Mouse (Mus musculus) macrophage (primary cell): ENCODE data around the gene Dusp23. TPM values are rescaled to one million over a fixed set of nuclear protein-coding genes. Genes with fewer than 3 reads are reported as not detected.
A peak's percentile ranks its signal among the peaks of the same experiment; 100 is the strongest.

Experiments
- H3K27ac ChIP-seq: fragments of 350-480 bp; formaldehyde crosslinking; 2 replicates; pipeline ENCODE4 v1.9.0; 2021
- H3K36me3 ChIP-seq: fragments of 350-480 bp; formaldehyde crosslinking; 2 replicates; pipeline ENCODE4 v1.9.0; 2021; ENCODE audit errors: inconsistent target
- H3K4me3 ChIP-seq: fragments of 350-480 bp; formaldehyde crosslinking; 2 replicates; pipeline ENCODE4 v1.9.0; 2021; ENCODE audit errors: inconsistent target
- H3K79me2 ChIP-seq: fragments of 350-480 bp; formaldehyde crosslinking; 2 replicates; pipeline ENCODE4 v1.9.0; 2021; ENCODE audit errors: inconsistent target
- WGBS: methylation state at CpG from one replicate; pipeline ENCODE4 v1.1.7; 2026; ENCODE audit warnings: inconsistent platforms; ENCODE audit not compliant: missing documents; 5-methylcytosine and 5-hydroxymethylcytosine counted together
- polyA plus RNA-seq: library from polyadenylated mRNA; stranded (reverse); fragments of 250-400 nt; gene quantifications from 3 replicates; pipeline ENCODE4 v1.2.4, GENCODE M21; 2018; ENCODE audit warnings: inconsistent platforms

Dusp23 gene
- polyA plus RNA-seq, 1 experiment from 2014 or later, result 19.7 TPM

DNA sequence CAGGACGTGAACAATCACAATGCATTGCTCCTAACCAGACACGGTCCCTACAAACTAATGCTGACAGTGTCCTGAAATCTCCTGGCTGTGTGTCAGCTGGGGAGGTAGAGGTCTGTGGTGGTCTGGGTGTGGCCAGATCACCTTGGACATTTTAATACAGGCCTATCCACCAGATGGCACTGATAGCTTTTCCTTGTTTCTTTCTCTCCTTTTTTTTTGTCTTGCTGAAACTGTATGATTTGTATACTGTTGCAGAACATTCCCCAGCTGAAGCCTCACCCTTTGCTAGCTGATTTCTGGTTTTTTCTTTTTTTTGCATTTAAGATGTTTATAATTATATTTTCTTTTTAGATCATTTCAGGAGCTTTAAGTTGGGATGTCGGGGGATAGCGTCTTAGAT, 5.0 kb upstream of the Dusp23 start:
- no peak overlapping the region for H3K4me3 ChIP-seq
- H3K36me3 ChIP-seq, result no peaks in the 10 kb centered on the region
- 100% methylated on average over 4 of the region's 4 CpGs for WGBS
- H3K27ac ChIP-seq, result no peak overlapping the region
- no peaks in the 10 kb centered on the region for H3K79me2 ChIP-seq

DNA sequence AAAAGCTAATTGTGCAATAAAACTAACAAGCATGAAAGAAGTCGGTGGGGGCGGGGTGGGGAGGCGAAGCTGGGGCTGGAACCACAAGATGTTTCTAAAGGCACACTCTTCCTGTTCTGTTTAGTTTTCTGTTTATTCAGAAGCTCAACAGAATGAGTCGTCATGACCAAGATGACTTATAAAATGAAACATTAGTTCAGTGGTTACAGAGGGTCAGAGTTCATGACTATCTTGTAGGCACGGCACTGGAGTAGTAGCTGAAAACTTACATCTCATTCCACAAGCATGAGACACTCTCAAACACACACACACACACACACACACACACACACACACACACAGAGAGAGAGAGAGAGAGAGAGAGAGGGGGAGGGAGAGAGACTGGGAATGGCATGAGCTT, 3.5 kb upstream of the Dusp23 start:
- H3K27ac ChIP-seq, result no peak overlapping the region
- no peaks in the 10 kb centered on the region for H3K79me2 ChIP-seq
- 18% methylated on average over 5 of the region's 5 CpGs for WGBS
- H3K36me3 ChIP-seq, result no peaks in the 10 kb centered on the region
- H3K4me3 ChIP-seq, result no peak overlapping the region

DNA sequence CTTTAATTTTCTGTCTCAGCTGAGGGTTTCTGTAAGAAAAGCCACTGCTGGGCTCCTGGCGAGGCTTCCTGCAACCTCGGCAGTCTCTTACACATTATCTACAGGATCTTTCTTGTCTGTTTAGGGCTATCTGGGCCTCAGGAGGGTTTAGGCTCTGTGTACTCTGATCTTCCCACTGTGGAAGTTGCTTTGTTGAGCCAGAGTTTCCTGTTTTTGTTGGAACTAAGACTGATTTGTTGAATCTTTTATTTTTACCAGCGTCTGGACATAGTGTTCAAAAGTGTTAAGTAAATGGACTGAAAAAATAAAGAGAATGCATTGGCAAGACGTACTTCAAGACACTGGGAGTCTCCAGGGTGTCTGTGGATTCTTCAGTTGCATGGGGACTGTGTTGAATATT, 2.5 kb upstream of the Dusp23 start:
- Histone ChIP-seq H3K79me2 (no peaks in the 10 kb centered on the region), H3K27ac (no peak overlapping the region), H3K4me3 (no peak overlapping the region), H3K36me3 (no peaks in the 10 kb centered on the region)
- 56% methylated on average over 4 of the region's 4 CpGs for WGBS

DNA sequence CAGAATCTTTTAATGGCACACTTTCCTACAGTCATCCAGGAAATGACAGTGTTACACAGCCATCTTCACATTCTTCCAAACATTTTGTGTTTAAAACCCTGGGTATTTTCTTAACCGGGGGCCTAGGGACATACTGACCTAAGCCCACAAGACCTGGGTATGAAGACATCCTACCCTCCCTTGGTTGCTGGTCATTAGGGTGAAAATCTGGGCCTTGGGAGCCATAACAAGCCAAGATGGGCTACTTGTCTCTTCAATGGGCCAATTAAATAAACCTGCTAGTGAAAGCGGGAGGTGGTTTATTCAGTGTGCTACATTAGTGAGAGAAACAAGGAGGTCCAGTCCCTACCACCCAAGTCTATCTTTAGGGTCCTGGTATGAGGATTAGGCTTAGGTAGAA, 1.4 kb upstream of the Dusp23 start:
- H3K4me3 ChIP-seq, result no peak overlapping the region
- no peak overlapping the region for H3K27ac ChIP-seq
- no peaks in the 10 kb centered on the region for H3K36me3 ChIP-seq
- WGBS, result 95% methylated on average over 2 of the region's 2 CpGs
- no peaks in the 10 kb centered on the region for H3K79me2 ChIP-seq

DNA sequence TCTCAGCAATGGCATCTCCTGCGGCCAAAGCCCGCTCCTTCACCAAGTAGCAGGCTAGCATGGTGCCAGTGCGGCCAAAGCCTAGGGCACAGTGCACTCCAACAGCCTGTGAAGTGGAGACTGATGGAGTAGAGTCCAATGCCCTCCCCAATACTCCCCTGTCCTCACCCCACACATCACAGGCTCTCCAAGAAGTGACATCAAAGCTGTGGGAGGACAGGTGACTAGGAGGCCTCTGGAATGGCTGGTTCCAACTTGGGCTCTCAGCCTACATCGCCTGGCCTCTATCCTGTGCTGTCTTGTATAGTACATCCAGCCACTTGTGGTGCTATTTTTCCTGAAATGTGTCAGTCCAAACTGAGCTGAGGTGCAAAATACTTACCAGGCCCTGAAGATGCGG, 1.0 kb downstream of the Dusp23 start:
- Histone ChIP-seq H3K36me3 (no peaks in the 10 kb centered on the region), H3K79me2 (no peaks in the 10 kb centered on the region), H3K27ac (no peak overlapping the region), H3K4me3 (peak overlapping the region; percentile 47; the same call in 1 of the 2 replicates)
- 98% methylated on average over 5 of the region's 5 CpGs for WGBS

DNA sequence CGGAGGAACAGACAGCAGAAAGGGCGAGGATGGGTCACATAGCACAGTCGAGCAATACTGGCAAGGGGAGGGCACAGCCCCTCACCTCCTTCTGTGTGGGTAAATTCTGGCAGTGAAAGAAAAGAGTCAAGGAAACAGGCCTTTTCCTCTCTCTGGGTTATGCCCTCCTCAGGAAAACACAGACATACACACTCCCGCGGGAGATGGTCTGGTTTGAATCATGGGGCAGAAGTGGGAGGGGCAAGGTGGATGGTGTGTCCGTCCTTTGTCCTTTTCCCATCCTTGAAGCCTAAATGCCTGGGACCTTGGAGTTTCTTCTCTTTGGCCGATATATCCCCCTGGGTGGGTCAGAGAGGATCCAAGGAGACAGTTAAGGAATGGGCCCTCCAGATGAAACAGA, 2.9 kb downstream of the Dusp23 start:
- 86% methylated on average over 7 of the region's 7 CpGs for WGBS
- H3K4me3 ChIP-seq, result no peak overlapping the region

DNA sequence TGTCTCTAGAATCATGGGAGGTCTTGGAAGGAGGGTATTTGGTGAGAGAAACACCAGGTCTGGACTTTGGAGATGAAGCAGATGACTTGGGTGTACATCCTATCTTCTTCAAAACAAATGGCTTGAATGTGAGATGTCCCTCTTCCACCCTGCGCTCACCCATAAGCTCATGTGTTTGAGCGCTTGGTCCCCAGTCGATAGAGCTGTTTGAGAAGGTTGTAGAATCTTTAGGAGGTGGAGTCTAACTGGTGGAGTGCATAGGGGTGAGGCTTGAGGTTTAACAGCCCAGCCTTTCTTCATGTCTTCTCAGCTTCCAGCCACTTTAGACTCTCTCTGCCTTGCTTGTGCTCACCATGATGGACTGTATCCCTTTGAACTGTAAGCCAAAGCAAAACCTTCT, 6.5 kb downstream of the Dusp23 start:
- Histone ChIP-seq H3K79me2 (no peaks in the 10 kb centered on the region), H3K36me3 (no peaks in the 10 kb centered on the region), H3K27ac (no peak overlapping the region), H3K4me3 (no peak overlapping the region)
- WGBS, result 88% methylated on average over 3 of the region's 3 CpGs

More for the DNA sequence above, 2.9 kb downstream of the Dusp23 start:
- H3K27ac ChIP-seq, result no peak overlapping the region
- no peaks in the 10 kb centered on the region for H3K79me2 ChIP-seq
- no peaks in the 10 kb centered on the region for H3K36me3 ChIP-seq

DNA sequence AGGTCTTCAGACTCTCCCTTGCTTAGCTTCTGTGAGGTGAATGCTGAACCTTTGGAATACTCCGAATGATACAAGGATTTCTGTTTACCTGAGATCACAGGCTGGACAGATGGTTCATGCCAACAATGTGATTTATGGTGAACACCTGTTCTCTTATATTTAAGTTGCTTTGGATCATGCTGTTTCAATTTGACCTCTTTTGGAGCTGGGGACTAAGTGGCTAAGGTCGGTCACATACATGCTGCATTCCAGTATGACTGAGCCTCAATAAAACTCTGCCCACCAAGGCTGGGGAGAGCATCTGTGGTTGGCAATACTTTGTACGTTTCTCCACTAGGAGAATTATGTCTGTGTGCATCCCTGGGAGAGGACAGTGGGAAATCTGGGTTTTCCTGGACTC, 8.7 kb downstream of the Dusp23 start:
- no peaks in the 10 kb centered on the region for H3K79me2 ChIP-seq
- no peak overlapping the region for H3K4me3 ChIP-seq
- H3K36me3 ChIP-seq, result no peaks in the 10 kb centered on the region
- 75% methylated on average over 3 of the region's 3 CpGs for WGBS
- no peak overlapping the region for H3K27ac ChIP-seq

DNA sequence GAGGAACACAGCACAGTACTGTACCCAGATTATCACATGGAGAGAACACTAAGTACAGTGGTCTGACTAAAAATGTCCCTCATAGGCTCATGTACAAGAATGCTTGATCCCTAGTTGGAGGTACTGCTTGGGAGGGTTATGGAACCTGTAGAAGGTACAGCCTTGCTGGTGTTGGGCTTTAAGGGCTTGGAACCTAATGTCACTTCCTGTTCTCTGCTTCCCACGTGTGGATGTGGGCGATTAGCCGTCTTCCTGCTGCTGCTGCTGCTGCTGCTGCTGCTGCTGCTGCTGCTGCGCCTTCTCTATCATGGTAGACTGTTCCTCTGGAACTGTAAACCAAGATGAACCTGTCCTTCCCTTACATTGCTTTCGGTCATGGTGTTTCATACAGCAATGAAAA, 9.2 kb downstream of the Dusp23 start:
- no peaks in the 10 kb centered on the region for H3K79me2 ChIP-seq
- H3K27ac ChIP-seq, result no peak overlapping the region
- 39% methylated on average over 5 of the region's 5 CpGs for WGBS
- no peaks in the 10 kb centered on the region for H3K36me3 ChIP-seq
- no peak overlapping the region for H3K4me3 ChIP-seq

DNA sequence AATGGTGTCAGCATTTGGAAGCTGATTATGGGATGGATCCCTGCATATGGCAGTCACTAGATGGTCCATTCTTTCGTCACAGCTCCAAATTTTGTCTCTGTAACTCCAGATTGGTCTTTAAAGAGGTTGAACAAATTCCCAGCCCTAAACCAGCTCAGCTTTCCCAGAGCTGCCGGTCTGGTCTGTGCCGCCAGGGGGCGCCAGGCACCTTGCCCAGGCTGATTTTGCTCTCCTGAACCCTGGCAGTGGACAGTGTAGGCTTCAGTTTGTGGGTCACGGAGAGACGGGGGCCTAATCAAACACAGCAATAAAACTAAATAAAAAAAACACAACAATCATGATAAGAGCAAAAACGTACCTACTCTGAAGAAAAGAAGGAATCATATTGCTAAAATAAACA, 13.5 kb downstream of the Dusp23 start:
- Histone ChIP-seq H3K27ac (no peak overlapping the region), H3K36me3 (no peaks in the 10 kb centered on the region), H3K4me3 (no peak overlapping the region), H3K79me2 (no peaks in the 10 kb centered on the region)
- 6% methylated on average over 6 of the region's 7 CpGs for WGBS

DNA sequence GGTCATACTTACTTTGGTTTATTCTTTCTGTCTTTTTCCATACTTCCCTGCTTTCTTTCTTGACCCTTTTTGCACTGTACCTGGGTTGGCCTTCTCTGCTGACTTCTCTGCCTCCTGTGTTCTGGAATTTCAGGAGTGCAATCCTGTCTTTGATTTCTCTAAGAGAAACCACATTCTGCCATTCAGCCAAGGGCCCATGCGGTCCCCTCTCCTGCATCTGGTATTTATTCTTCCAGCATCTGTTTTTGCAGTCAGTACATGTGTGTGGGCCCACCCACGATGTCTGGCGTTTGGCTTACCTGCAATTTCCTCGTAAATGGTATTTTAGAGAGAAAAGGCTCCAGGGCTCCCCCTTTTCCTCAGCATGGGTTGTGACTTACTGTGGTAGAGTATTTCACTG, 14.6 kb downstream of the Dusp23 start:
- Histone ChIP-seq H3K4me3 (no peak overlapping the region), H3K36me3 (no peaks in the 10 kb centered on the region), H3K27ac (no peak overlapping the region), H3K79me2 (no peaks in the 10 kb centered on the region)
- WGBS, result 90% methylated on average over 4 of the region's 4 CpGs

DNA sequence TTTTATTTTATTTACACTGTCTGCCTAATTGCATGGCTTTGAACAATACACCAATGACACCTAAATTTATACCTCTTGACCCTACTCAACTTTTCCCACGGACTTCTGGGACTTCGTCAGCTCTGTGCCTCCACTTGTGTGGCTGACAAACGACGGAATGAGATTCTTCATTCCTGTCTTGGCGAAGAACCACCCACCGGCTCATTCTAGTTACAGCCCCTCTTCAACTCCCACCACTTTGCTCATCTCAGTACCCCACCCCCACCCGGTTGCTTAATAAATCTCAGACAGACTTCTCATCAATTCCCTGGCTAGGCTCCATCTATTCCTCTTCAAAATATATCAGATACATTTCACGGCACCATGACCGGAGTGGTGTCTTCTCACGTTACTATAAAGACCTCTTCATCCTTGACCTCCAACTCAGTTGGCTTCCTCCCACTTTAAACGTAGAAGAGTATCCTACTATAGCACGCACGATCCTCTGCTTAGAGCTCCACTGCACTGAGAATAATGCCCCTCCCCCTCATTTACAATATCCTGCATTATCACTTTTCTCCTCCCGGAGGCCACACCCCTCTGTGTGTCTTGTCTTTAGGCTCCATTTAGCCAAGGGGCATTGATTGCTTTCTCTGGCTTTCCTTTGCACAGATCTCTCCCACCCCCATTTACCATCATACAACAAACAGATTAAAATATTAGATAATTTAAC, 15.2 kb downstream of the Dusp23 start:
- Histone ChIP-seq H3K36me3 (no peaks in the 10 kb centered on the region), H3K27ac (no peak overlapping the region), H3K4me3 (no peak overlapping the region), H3K79me2 (no peaks in the 10 kb centered on the region)
- WGBS, result 76% methylated on average over 14 of the region's 14 CpGs

DNA sequence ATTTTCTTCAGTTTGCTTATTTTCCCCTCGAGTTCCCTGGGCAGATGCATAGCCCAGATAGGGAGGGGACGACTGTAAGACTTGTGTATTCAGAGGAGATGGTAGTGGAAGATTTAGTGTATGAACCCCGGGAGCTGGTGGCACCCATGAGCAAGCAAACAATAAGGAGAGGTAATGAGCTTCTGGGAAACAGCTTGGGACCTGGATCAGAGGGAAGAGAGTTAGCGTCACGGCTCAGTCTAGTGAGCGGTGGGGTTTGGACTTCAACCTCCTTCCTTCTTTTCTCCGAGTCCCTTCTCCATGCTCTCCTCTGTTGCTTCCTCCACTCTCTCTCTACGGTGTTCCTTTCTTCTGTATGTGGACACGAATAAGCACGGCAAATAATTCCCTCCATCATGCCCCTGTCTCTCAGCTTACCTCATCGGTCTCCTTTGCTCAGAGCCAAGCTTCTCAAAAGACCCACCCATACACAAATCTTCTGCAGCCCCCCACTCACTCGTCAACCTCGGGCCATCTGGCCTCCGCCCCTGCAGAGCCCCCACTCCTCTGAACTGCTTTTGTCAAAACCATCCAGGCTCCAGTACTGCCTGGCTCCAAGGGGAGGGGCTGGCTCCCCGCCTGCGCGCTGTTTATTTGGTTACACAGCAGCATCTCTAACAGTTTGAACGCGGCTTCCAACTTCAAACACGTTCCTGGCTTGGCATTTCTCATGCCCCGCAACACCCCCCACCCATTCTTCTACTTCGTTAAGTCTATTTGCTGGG, 16.0 kb downstream of the Dusp23 start:
- H3K36me3 ChIP-seq, result no peaks in the 10 kb centered on the region
- no peak overlapping the region for H3K4me3 ChIP-seq
- no peaks in the 10 kb centered on the region for H3K79me2 ChIP-seq
- H3K27ac ChIP-seq, result no peak overlapping the region
- WGBS, result 37% methylated on average over 22 of the region's 22 CpGs

DNA sequence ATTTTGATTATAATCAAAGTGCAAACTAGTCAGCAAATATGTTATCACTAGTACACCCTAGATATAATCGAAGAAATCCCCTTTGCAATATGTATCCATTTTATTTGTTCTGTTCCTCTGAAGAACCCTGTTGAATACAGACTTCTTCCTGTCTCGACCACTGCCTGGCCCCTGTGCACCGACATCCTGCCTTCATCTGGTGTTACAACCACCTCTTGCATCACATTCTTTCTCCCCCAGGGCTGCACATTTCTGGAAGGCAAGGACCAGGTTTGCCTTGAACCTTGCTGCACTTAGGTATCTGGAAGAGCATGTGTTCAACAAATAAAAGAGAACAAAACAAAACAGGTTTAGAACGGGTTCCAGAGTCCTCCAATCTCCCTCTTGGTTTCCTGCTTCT, 17.4 kb downstream of the Dusp23 start:
- H3K79me2 ChIP-seq, result no peaks in the 10 kb centered on the region
- no peak overlapping the region for H3K27ac ChIP-seq
- 17% methylated on average over 4 of the region's 4 CpGs for WGBS
- H3K4me3 ChIP-seq, result no peak overlapping the region
- H3K36me3 ChIP-seq, result no peaks in the 10 kb centered on the region

DNA sequence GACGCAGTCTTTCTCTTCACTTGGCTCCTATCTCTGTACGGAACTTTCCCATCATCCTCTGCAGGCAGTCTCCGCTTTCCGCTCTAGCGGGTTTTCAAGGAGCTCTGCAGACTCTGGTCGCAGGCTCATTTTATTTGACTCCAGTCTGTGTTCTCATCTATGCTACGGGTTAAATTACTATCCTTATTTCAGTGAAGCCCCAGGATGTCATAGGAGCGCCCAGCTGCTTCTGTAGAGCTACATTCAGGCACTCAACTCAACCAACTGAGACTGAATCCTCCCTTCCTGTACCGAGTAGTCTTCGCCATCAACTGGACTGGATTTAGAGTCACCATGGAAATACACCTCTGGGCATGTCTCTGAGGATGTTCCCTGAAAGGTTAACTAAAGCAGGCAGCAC, 18.1 kb downstream of the Dusp23 start:
- 93% methylated on average over 10 of the region's 10 CpGs for WGBS
- H3K27ac ChIP-seq, result no peak overlapping the region
- H3K4me3 ChIP-seq, result no peak overlapping the region
- H3K79me2 ChIP-seq, result no peaks in the 10 kb centered on the region
- H3K36me3 ChIP-seq, result no peaks in the 10 kb centered on the region
